Mouse (Mus musculus) cerebellum, adult 2 months (tissue): ENCODE results near the gene Acta2. TPM values are rescaled to one million over a fixed set of nuclear protein-coding genes. Genes with fewer than 3 reads are reported as not detected.
"Not testable (repeated sequence)": the region's sequence is repeated elsewhere in the genome, so short reads cannot be mapped to it uniquely, and the experiment has no call there.

Experiments used
- DNase-seq, 2 experiments: peaks; one replicate each; pipeline ENCODE4 v3.0.0; 2021
- H3K27ac ChIP-seq: fragments of 200-500 bp; 2 replicates; pipeline ENCODE4 v1.5.1; 2012; ENCODE audit warnings: low read length, control low read depth, inconsistent platforms; ENCODE audit not compliant: insufficient read depth
- H3K27me3 ChIP-seq: fragments of 200-500 bp; 2 replicates; pipeline ENCODE4 v1.6.1; 2012; ENCODE audit warnings: inconsistent platforms, mild to moderate bottlenecking, low read length, moderate library complexity; ENCODE audit not compliant: control insufficient read depth, insufficient read depth
- H3K4me1 ChIP-seq: fragments of 200-500 bp; 2 replicates; pipeline ENCODE4 v1.6.1; 2011; ENCODE audit warnings: low read length; ENCODE audit not compliant: control insufficient read depth, insufficient read depth
- H3K4me3 ChIP-seq: fragments of 200-500 bp; replicated peaks from 2 replicates; pipeline ENCODE3; 2011; ENCODE audit warnings: mild to moderate bottlenecking, low read depth, low read length, control low read depth; ENCODE audit not compliant: insufficient read depth
- CTCF ChIP-seq: fragments of 200-500 bp; IDR thresholded peaks from 2 replicates; pipeline ENCODE4 v1.5.1; 2011; ENCODE audit warnings: low read depth, mild to moderate bottlenecking, control low read depth, low read length, moderate library complexity, borderline replicate concordance; ENCODE audit not compliant: insufficient read depth
- POLR2A ChIP-seq: fragments of 200-500 bp; IDR thresholded peaks from 2 replicates; pipeline ENCODE4 v1.6.1; 2011; ENCODE audit warnings: low read length, control low read depth, borderline replicate concordance; ENCODE audit not compliant: insufficient read depth
- WGBS: fragments of 180-500 bp; shearing (Covaris S2); methylation state at CpG from one replicate; pipeline ENCODE4 v1.1.7; 2018; 5-methylcytosine and 5-hydroxymethylcytosine counted together
- polyA plus RNA-seq: library from polyadenylated mRNA; depleted of rRNA; stranded (reverse); fragments of >200 nt; gene quantifications from 2 replicates; pipeline ENCODE4 v1.2.3, GENCODE M21; 2012

The Acta2 gene
- polyA plus RNA-seq, 1 experiment, result 28.4 TPM

GRCm38 (mm10) chr19:34212489-34213250 is 42.7 kb downstream of the Acta2 start:
- Histone ChIP-seq H3K4me3 (no peak overlapping the region), H3K27me3 (no peaks in the 10 kb centered on the region), H3K27ac (no peak overlapping the region), H3K4me1 (no peaks in the 10 kb centered on the region; the same call in 1 of the 2 replicates)
- 90% methylated on average over 12 of the region's 12 CpGs for WGBS
- no peak for DNase-seq
- TF ChIP-seq POLR2A (no peak), CTCF (no peak)

- TF ChIP-seq POLR2A (no peak), CTCF (no peak)
- Histone ChIP-seq H3K27me3 (no peaks in the 10 kb centered on the region), H3K27ac (no peak overlapping the region), H3K4me1 (no peaks in the 10 kb centered on the region; the same call in 1 of the 2 replicates), H3K4me3 (no peak overlapping the region)
- WGBS, result 55% methylated on average over 2 of the region's 2 CpGs
- DNase-seq, result no peak
Observed at GRCm38 (mm10) chr19:34210841-34211240, 44.5 kb downstream of the Acta2 start.

DNA sequence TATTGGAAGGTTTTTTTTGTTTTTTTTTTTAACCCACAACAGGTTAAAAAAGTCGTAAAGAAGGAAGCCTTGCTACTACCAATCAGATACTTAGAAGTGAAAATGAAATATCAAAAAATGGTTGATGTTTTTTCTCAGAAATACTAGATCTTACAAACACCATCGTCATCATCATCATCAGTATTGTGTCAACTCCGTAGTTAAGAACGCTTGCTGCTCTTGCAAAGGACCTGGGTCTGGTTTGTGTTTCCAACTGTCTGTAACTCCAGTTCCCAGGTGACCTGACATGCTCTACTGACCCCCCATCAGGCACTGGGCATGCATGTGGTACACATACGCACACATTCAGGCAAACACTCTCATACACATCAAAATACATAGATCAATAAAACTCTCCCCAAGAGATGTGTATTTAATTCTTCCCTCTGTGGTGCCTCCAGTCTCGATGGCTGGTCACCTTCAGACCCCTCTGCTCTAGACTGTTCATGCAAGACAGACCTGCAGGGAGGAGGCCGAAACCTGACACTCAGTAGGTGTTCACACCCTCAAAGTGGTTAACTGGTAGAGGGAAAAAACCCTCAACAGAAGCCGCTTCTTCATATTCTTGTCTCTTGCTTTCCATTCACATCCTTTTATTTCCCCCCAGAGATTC is 45.3 kb downstream of the Acta2 start:
- 88% methylated on average over 8 of the region's 8 CpGs for WGBS
- TF ChIP-seq CTCF (no peak), POLR2A (no peak)
- DNase-seq, result no peak
- Histone ChIP-seq H3K27ac (no peak overlapping the region), H3K27me3 (no peaks in the 10 kb centered on the region), H3K4me1 (no peaks in the 10 kb centered on the region; the same call in 1 of the 2 replicates), H3K4me3 (no peak overlapping the region)

DNA sequence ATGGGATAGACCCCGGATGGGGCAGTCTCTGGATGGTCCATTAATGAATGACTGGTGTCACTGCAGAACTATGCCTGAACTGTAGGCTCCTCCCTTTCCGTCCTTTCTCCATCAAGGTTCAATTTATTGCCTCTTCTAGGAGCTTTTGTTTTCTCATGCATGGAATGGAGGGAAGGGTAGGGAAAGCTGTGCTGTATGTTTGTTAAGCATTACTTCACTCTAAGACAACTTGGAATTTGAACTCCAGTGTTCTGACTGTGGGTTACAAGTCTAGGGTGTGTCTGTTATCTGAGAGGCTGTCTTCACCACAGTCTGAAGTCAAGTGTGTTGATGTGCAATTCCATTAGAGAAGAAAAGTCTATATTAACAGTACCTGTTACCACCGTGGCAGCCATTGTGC is 46.4 kb downstream of the Acta2 start:
- no peaks in the 10 kb centered on the region; the same call in 1 of the 2 replicates for H3K4me1 ChIP-seq
- H3K27ac ChIP-seq, result no peak overlapping the region
- WGBS, result 90% methylated on average over 3 of the region's 3 CpGs
- no peaks in the 10 kb centered on the region for H3K27me3 ChIP-seq
- DNase-seq, result no peak
- H3K4me3 ChIP-seq, result no peak overlapping the region
- no peak for TF ChIP-seq CTCF
- no peak for TF ChIP-seq POLR2A

DNA sequence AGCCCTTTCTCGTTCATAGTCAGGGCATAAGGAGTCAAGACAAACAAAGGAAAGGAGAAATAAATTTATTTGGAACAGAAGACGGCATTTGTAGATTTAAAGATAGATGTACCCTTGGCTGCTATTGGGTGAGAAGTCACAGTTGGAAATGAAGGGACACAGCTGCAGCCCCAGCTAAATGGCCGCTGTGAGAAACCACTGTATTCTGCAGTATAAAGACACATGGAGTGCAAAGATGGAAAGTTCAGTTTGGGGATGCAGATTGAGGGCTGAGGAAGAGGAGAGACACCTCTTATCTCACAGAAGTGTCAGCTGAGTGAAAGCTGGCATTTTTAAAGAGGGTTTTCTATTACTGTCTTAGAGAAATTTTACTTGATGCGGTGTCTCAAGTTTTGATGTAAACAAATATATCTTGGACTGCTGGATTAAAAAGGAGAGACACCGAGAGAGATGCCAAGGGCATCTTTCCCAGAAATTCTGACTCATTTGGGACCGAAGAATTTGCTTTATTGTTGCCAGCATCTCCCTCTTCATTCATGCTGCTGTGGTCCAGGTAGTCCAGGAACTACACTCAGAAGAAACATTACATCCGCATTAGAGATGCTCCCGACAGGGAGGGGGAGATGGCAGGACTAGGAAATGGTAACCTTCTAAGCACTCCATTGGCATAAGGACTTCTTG is 48.5 kb downstream of the Acta2 start:
- H3K27ac ChIP-seq, result no peak overlapping the region
- H3K4me3 ChIP-seq, result no peak overlapping the region
- no peaks in the 10 kb centered on the region for H3K4me1 ChIP-seq
- no peaks in the 10 kb centered on the region for H3K27me3 ChIP-seq
- DNase-seq, result no peak
- WGBS, result 56% methylated on average over 8 of the region's 8 CpGs
- TF ChIP-seq CTCF, result no peak

GRCm38 (mm10) chr19:34206128-34206527 is 49.3 kb downstream of the Acta2 start:
- H3K4me1 ChIP-seq, H3K27me3 ChIP-seq, DNase-seq, H3K27ac ChIP-seq, H3K4me3 ChIP-seq: not testable (repeated sequence)
- 82% methylated on average over 4 of the region's 4 CpGs for WGBS

GRCm38 (mm10) chr19:34202668-34203067 is 52.7 kb downstream of the Acta2 start:
- WGBS, result 90% methylated on average over 2 of the region's 2 CpGs

GRCm38 (mm10) chr19:34199488-34199887 is 55.9 kb downstream of the Acta2 start:
- H3K4me1 ChIP-seq, result no peaks in the 10 kb centered on the region
- H3K4me3 ChIP-seq, result no peak overlapping the region
- no peak for DNase-seq
- H3K27me3 ChIP-seq, result no peaks in the 10 kb centered on the region
- 68% methylated on average over 2 of the region's 2 CpGs for WGBS
- TF ChIP-seq POLR2A, result no peak
- TF ChIP-seq CTCF, result no peak
- H3K27ac ChIP-seq, result no peak overlapping the region

More at GRCm38 (mm10) chr19:34202668-34203067, 52.7 kb downstream of the Acta2 start:
- Histone ChIP-seq H3K27me3 (no peaks in the 10 kb centered on the region), H3K27ac (no peak overlapping the region), H3K4me3 (no peak overlapping the region), H3K4me1 (no peaks in the 10 kb centered on the region)
- no peak for TF ChIP-seq POLR2A
- no peak for TF ChIP-seq CTCF
- DNase-seq, result no peak
